Mouse (Mus musculus): ENCODE data around the gene Med16.

Med16 gene

GRCm38 (mm10) chr10:79883297-79884084, 25.2 kb downstream of the Med16 start:
- DNase-seq, result peak; percentile 92

DNA sequence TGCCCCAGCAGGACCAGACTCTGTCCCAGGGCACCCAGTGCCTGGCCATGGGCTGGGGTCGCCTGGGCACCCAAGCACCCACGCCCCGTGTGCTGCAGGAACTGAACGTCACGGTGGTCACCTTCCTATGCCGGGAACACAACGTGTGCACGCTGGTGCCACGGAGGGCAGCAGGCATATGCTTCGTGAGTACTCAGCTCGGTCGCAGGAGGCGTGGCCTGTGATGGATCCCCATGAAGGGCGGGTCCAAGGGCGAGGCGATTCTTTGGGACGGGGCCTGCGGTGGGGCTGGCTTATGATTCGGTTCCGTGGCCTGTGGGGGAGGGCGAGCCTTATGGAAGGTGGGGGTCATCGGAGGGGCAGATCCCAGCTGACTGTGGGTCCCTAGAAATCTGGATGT, 26.7 kb downstream of the Med16 start:
- peak; percentile 68 for DNase-seq

DNA sequence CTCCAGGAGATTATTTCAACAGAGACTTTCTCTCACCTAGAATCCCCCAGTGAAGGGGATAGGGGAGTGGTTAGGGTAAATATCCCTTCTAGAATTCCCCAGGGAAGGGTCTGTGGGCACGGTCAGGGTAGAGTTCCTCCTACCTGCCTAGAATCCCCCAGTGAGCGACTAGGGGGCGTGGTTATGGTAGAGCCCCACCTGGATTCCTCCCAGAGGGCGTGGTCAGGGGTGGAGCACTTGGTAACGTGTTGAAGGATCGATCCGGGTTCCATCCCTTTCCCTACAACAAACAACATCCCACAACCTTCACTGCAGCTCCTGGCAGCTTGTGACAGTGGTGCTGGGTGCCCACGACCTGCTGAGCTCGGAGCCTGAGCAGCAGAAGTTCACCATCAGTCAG, 28.0 kb downstream of the Med16 start:
- DNase-seq, result no peak

DNA sequence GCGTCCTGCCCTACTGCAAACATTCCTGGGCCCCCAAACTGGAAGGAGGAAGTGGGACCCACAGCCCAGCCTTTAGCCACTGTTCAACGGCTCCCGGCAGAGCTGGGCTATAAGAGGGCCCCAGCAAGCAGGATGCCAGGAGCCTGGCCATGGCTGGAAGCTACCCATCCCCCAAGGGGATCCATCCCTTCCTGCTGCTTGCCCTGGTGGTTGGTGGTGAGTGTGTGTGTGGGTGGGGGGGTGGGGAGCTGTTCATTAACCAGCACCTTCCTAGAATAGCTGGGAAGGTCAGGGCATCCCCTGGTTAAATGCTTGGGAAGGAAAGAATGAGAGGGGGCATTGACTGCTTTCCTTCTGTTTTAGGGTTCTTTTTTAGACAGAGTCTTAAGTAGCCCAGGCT, 29.2 kb downstream of the Med16 start:
- DNase-seq, result no peak

- DNase-seq, result no peak
These were observed 31.0 kb downstream of the Med16 start for GRCm38 (mm10) chr10:79877757-79878156.

DNA sequence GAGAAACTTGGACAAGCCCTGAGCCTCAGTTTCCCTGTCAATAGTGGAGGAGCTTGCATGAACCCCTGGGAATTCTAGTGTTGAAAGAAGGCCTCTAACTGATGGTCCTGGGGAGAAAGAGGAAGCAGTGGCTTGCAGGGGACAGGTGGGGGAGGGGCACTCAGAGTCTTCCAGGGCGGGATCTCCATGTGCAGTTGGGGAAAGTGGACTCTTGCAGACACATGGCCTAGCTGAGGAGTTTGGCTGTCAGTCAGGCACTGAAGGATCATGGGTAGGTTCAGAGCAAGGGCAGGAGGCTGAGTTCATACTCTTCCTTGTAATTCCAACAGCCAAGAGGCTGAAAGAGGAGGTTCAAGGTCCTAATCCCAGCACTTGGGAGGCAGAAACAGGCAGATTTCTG, 31.5 kb downstream of the Med16 start:
- DNase-seq, result no peak

GRCm38 (mm10) chr10:79874290-79874862, 34.3 kb downstream of the Med16 start, which contains the start of the genes Prtn3 and Plppr3:
Prtn3 (plus strand) TSS chr10:79874476.
Plppr3 (minus strand) TSS chr10:79874634.
- DNase-seq, result peak; percentile 93

DNA sequence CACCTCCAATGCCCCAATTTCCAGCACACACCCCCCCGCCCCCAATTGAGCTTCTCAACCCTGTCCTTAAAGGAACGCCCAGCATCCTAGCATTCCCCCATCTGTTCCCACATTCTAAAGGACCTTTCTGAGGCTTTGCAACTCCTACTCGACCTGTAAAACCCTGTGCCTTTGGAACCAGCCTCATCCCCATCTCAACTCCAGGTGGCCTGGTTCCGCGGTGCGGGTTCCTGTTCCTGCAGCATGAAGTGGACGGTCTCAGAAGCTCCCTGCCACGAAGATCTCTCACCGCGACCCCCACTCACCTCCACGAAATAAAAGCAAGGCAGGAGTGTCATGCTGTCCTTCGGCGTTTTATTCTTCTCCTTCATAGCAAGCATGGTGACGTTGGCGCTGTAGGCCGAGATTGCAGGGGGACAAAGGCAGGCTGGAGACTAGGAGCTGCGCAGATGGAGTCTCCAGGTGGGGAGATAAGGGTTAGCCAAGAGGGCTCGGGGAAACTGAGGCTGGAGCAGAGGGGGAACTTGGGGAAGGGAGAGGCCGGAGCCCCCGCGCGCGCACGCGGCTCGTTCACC, 34.9 kb downstream of the Med16 start:
- DNase-seq, result peak; percentile 46

DNA sequence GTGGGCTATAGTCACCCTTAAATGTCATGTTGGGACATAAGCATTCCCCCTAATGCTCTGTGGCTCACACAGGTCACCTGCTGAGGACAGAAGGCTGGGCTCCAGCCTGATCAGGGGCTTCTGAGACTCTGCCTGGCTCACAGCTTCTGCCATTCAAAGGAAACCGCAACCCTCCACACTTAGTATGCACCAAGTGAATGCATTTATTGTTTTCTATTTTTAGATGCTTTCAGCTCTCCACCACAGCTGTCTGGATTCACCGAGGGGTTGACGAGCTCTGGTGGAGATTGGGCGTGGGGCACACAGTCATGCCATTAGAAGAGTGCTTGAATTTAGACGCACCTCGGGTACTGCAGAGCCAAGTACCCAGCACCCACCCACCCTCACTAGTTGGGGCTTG, 35.4 kb downstream of the Med16 start:
- DNase-seq, result peak; percentile 30

DNA sequence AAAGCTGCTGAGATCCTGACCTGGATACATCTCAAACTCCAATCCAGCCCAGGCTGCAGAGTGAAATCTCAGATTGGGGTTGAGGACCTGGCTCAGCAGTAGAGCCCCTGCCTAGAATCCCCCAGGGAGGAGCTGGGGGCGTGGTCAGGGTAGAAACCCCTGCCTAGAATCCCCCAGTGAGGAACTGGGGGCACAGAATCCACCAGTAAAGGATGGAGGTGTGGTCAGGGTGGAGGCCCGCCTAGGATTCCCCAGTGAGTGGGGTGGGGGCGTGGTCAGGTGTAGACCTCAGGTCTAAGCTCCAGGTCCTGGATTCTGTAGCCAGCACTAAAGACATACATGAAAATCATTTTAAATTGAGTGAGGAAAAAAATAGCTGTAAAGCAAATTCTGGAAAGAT, 35.9 kb downstream of the Med16 start:
- DNase-seq, result no peak

- no peak for DNase-seq
These were observed 36.9 kb downstream of the Med16 start for GRCm38 (mm10) chr10:79871845-79872244.

DNA sequence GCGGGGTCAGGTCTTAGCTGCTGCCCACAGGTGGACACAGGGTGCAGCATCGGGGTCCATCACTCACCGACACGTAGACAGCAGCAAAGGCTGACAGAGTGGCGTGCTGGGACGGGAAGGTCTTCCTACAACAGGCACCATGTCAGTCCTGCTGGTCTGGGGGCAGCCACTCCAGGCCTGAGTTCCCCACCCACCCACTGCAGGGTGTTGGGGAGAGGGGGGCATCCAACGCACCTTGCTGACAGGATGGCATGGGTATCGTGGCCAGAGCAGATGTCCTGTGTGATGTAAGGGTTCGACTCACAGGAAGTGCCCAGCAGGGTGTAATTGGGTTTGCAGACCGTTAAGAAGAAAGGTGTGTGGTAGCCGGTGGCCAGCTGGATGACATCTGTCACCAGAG, 42.1 kb downstream of the Med16 start:
- no peak for DNase-seq

GRCm38 (mm10) chr10:79865801-79866295, 42.9 kb downstream of the Med16 start:
- peak; percentile 38 for DNase-seq

GRCm38 (mm10) chr10:79865189-79865601, 43.5 kb downstream of the Med16 start:
- DNase-seq, result no peak

GRCm38 (mm10) chr10:79864351-79865188, 44.2 kb downstream of the Med16 start:
- DNase-seq, result no peak

DNA sequence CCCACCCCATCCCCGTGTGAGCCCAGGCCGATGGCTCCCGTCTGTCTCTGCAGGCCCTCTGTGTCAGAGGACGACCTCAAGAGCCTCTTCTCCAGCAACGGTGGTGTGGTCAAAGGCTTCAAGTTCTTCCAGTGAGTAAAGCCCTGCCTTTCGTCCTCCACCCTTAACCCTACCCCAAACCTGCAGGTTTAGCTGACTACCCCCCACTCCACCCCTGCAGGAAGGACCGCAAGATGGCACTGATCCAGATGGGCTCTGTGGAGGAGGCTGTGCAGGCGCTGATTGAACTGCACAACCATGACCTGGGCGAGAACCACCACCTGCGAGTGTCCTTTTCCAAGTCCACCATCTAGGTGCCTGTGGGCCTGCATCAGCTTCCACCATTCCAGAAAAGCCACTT, 45.8 kb downstream of the Med16 start:
- no peak for DNase-seq

DNA sequence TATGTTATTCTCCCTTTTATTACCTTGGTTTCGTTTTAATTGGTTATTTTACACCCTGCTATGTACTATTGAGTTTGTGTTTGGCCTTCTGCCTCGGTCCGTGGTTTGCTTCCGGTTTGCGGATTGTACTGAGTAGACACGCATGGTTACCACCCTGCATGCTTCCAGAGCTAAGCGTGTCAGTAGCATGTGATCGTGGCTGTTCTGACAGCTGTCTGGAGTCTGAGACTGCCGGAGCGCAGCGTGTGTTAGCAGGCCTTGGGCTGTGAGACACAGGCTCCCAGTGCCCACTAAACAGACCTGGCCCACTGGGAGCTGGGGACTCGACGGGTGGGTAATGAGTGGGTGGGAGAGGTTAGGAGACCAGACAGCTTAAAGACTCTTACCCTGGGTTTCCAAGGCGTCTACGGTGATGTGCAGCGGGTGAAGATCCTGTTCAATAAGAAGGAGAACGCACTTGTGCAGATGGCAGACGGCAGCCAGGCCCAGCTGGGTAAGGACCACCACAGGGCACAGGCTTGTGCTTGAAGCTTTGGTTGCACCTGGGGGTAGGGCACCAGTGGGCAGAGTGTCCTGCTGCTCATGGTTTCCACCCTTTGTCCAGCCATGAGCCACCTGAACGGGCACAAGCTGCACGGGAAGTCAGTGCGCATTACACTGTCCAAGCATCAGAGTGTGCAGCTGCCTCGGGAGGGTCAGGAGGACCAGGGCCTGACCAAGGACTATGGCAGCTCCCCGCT, 46.5 kb downstream of the Med16 start:
- no peak for DNase-seq

DNA sequence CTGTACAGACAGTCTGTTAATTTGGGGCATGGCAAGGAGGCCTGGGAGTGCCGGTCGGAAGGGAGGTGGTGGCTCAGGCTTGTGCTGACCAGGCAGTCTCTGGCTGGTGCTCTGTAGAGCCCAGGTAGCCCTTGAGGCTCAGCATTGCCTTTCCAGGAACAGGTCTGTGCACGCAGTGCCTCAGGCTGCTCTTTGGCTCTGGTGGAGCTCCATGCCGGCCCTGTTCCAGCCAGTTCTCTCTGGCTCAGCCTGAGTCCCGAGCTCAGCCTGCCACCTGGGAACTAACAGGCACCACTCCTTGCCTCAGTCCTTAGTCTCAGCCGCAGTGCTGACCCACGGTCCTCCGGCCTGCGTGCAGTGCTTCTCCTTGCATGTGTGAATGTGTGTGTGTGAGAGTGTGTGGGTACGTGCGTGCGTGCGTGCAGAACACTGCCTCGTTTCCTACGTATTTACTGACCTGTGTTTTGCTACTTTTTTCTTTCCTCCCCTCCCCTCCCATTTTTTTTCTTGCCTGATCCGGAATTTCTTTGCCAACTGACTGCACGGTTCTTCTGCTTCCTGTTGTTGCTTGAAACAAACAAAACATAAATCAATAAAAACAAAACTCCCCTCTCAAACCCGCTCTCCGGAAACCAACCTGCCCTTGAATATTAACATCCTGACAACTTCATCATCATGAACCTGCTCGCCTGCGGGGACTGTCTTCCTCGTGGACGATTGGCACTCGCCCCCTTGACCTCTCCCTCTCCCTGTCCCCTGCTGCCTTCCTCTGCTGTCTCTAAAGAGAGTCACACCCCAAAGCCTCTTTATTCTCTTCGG, 47.3 kb downstream of the Med16 start:
- DNase-seq, result no peak

- no peak for DNase-seq
These were observed 48.4 kb downstream of the Med16 start for GRCm38 (mm10) chr10:79860079-79860911.

GRCm38 (mm10) chr10:79859116-79859515, 49.6 kb downstream of the Med16 start:
- no peak for DNase-seq

Data from retina, postnatal 1 day (tissue).